Mouse (Mus musculus) gastrocnemius, adult 2 months (tissue): ENCODE results near the gene Hsd17b2. TPM values are rescaled to one million over a fixed set of nuclear protein-coding genes. Genes with fewer than 3 reads are reported as not detected.

Experiments
- DNase-seq: peaks from one replicate; pipeline ENCODE4 v3.0.0; 2022
- H3K27ac ChIP-seq: fragments of 200-600 bp; 2 replicates; pipeline ENCODE4 v1.8.1; 2022; ENCODE audit warnings: mild to moderate bottlenecking
- H3K4me3 ChIP-seq: fragments of 200-600 bp; 2 replicates; pipeline ENCODE4 v1.8.1; 2022; ENCODE audit warnings: mild to moderate bottlenecking, moderate library complexity
- CTCF ChIP-seq: fragments of 200-600 bp; IDR thresholded peaks from 2 replicates; pipeline ENCODE4 v1.8.1; 2022; ENCODE audit warnings: antibody characterized with exemption, mild to moderate bottlenecking, moderate library complexity
- intact Hi-C: fragments of 180-260 bp; cut with DNase I; formaldehyde crosslinking; loops from one replicate; pipeline ENCODE4 v1.15.1; 2025
- long read RNA-seq, 2 experiments: library from polyadenylated mRNA; stranded (forward); transcript quantifications; one replicate each; pipeline ENCODE4 v2.0.0; 2021
- total RNA-seq, 2 experiments: library from RNA; stranded (reverse); gene quantifications; 2 replicates each; pipeline ENCODE4 v1.2.3; 2021

Gene Hsd17b2
- not detected for total RNA-seq
- long read RNA-seq, experiment 1, result 0 reads
- long read RNA-seq, experiment 2, result 0 reads

GRCm38 (mm10) chr8:117701859-117702258 lies at the start of gene Hsd17b2:
Gene Hsd17b2, plus strand, starts transcription at chr8:117701904.
- intact Hi-C loops, result no loop called here
- no peak within 1 kb of the TSS for H3K27ac ChIP-seq
- no peak for DNase-seq
- no peak within 1 kb of the TSS for H3K4me3 ChIP-seq
- no peak for TF ChIP-seq CTCF

GRCm38 (mm10) chr8:117652318-117652717 lies 49.4 kb upstream of the Hsd17b2 start:
- no peak for DNase-seq
- intact Hi-C loops, result no loop called here
- Histone ChIP-seq H3K27ac (no peak overlapping the region), H3K4me3 (no peak overlapping the region)
- no peak for TF ChIP-seq CTCF

GRCm38 (mm10) chr8:117658990-117659389 lies 42.7 kb upstream of the Hsd17b2 start:
- intact Hi-C loops, result no loop called here
- no peak overlapping the region for H3K27ac ChIP-seq
- no peak overlapping the region for H3K4me3 ChIP-seq
- DNase-seq, result no peak
- no peak for TF ChIP-seq CTCF

GRCm38 (mm10) chr8:117660358-117661031 lies 41.2 kb upstream of the Hsd17b2 start:
- no peak for DNase-seq
- no peak overlapping the region for H3K27ac ChIP-seq
- H3K4me3 ChIP-seq, result no peak overlapping the region
- intact Hi-C loops, result no loop called here
- TF ChIP-seq CTCF, result no peak

- DNase-seq, result no peak
- intact Hi-C loops, result no loop called here
- Histone ChIP-seq H3K4me3 (no peak overlapping the region), H3K27ac (no peak overlapping the region)
- TF ChIP-seq CTCF, result no peak
These were observed 34.2 kb upstream of the Hsd17b2 start for GRCm38 (mm10) chr8:117667349-117668124.

GRCm38 (mm10) chr8:117670461-117670860 lies 31.2 kb upstream of the Hsd17b2 start:
- TF ChIP-seq CTCF, result no peak
- H3K4me3 ChIP-seq, result no peak overlapping the region
- no peak overlapping the region for H3K27ac ChIP-seq
- intact Hi-C loops, result no loop called here
- no peak for DNase-seq

- Histone ChIP-seq H3K4me3 (no peak overlapping the region), H3K27ac (no peak overlapping the region)
- no peak for TF ChIP-seq CTCF
- DNase-seq, result no peak
- intact Hi-C loops, result no loop called here
These were observed 29.1 kb upstream of the Hsd17b2 start for GRCm38 (mm10) chr8:117672558-117672957.

- no peak for TF ChIP-seq CTCF
- H3K4me3 ChIP-seq, result peak within 1 kb of the TSS; percentile 70
- intact Hi-C loops, result no loop called here
- peak; percentile 37 for DNase-seq
- peak within 1 kb of the TSS; percentile 68; the same call in 1 of the 2 replicates for H3K27ac ChIP-seq
These were observed 28.3 kb upstream of the Hsd17b2 start, which contains the start of gene Sdr42e1 for GRCm38 (mm10) chr8:117673430-117673830. Gene Sdr42e1, minus strand, starts transcription at chr8:117673689.

GRCm38 (mm10) chr8:117675171-117675570 lies 26.5 kb upstream of the Hsd17b2 start:
- Histone ChIP-seq H3K27ac (no peak overlapping the region), H3K4me3 (no peak overlapping the region)
- DNase-seq, result no peak
- no peak for TF ChIP-seq CTCF
- intact Hi-C loops, result no loop called here

- intact Hi-C loops, result no loop called here
- Histone ChIP-seq H3K4me3 (no peak overlapping the region), H3K27ac (no peak overlapping the region)
- no peak for DNase-seq
- no peak for TF ChIP-seq CTCF
These were observed 25.2 kb upstream of the Hsd17b2 start for GRCm38 (mm10) chr8:117676460-117676859.

- H3K27ac ChIP-seq, result no peak overlapping the region
- TF ChIP-seq CTCF, result no peak
- DNase-seq, result no peak
- intact Hi-C loops, result no loop called here
- H3K4me3 ChIP-seq, result no peak overlapping the region
These were observed 24.7 kb upstream of the Hsd17b2 start for GRCm38 (mm10) chr8:117677011-117677410.

GRCm38 (mm10) chr8:117678650-117679049 lies 23.1 kb upstream of the Hsd17b2 start:
- H3K27ac ChIP-seq, result no peak overlapping the region
- no peak for TF ChIP-seq CTCF
- intact Hi-C loops, result no loop called here
- no peak for DNase-seq
- H3K4me3 ChIP-seq, result no peak overlapping the region

GRCm38 (mm10) chr8:117683925-117684472 lies 17.7 kb upstream of the Hsd17b2 start:
- intact Hi-C loops, result no loop called here
- DNase-seq, result no peak
- no peak for TF ChIP-seq CTCF
- no peak overlapping the region for H3K4me3 ChIP-seq
- no peak overlapping the region for H3K27ac ChIP-seq
